Mouse (Mus musculus): Measurements from ENCODE around the gene Ttc28.

DNA sequence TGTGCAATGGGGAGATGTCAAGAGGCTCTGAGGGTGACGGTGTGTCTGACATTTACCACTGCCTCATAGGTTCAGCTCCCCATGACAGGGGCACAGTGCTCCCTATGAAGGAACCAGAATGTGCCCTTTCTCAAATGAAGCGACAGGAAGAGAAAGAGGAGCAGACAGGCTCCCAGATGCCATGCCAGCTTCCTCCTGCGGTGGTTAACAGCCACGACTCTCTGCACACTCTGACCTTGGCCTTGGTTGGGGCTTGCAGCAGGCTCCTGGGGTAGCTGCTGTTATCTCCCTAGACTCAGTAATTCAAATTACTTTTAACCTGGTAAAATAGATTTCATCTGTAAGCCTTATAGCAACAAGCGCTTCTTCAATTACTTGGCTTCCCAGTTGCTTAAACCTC, 196.2 kb downstream of the Ttc28 start:
- TF ChIP-seq CTCF (IDR thresholded peaks at IDR 0.05; ENCODE audit: low read depth) (no peak), EP300 (IDR thresholded peaks at IDR 0.05; ENCODE audit: low read depth) (no peak)
